Mouse (Mus musculus) MEL (cell line): Measurements from ENCODE around the gene 1110008P14Rik. TPM values are rescaled to one million over a fixed set of nuclear protein-coding genes. Genes with fewer than 3 reads are reported as not detected.

ENCODE experiments used
- DNase-seq: peaks from one replicate; pipeline ENCODE4 v3.0.0; 2011; ENCODE audit warnings: low read depth, low spot score
- H3K27ac ChIP-seq: 2 replicates; pipeline ENCODE4 v1.5.1; 2012; ENCODE audit warnings: low read depth, mild to moderate bottlenecking, control low read depth, low read length, moderate library complexity; ENCODE audit not compliant: control insufficient read depth
- H3K27me3 ChIP-seq, 2 experiments: fragments of 150-350 bp in 1 of 2; sonication (generic) in 1 of 2; 2 replicates each; pipeline ENCODE4 v1.6.1; 2012; ENCODE audit warnings: low read length in 2 of 2, mild to moderate bottlenecking in 2 of 2, improper control_type of control experiment in 1 of 2, moderate library complexity in 1 of 2; ENCODE audit not compliant: insufficient read depth in 2 of 2, control insufficient read depth in 1 of 2
- H3K36me3 ChIP-seq, 2 experiments: 2 replicates each; pipeline ENCODE4 v1.6.1; 2012 to 2014; ENCODE audit warnings: low read length in 2 of 2, improper control_type of control experiment in 1 of 2, inconsistent platforms in 1 of 2, mild to moderate bottlenecking in 1 of 2; ENCODE audit not compliant: insufficient read depth in 2 of 2, control insufficient read depth in 1 of 2
- H3K4me1 ChIP-seq, 2 experiments: fragments of 150-350 bp in 1 of 2; sonication (generic) in 1 of 2; 2 replicates each; pipeline ENCODE4 v1.6.1; 2012; ENCODE audit warnings: low read length in 2 of 2, improper control_type of control experiment in 1 of 2, mild to moderate bottlenecking in 1 of 2; ENCODE audit not compliant: insufficient read depth in 2 of 2, control insufficient read depth in 1 of 2
- H3K4me3 ChIP-seq, 2 experiments: fragments of 150-350 bp in 1 of 2; sonication (generic) in 1 of 2; 2 replicates each; pipeline ENCODE4 v1.5.1; 2012; ENCODE audit warnings: low read depth in 2 of 2, low read length in 2 of 2, mild to moderate bottlenecking in 2 of 2, moderate library complexity in 2 of 2, control low read depth in 1 of 2, improper control_type of control experiment in 1 of 2; ENCODE audit not compliant: control insufficient read depth in 1 of 2, insufficient read depth in 1 of 2
- H3K79me2 ChIP-seq: 2 replicates; pipeline ENCODE4 v1.6.1; 2012; ENCODE audit warnings: mild to moderate bottlenecking, low read length, moderate library complexity; ENCODE audit not compliant: control insufficient read depth, poor library complexity, insufficient read depth
- H3K9ac ChIP-seq: 2 replicates; pipeline ENCODE4 v1.6.1; 2012; ENCODE audit warnings: low read depth, mild to moderate bottlenecking, control low read depth, low read length, moderate library complexity; ENCODE audit not compliant: control insufficient read depth, poor library complexity, severe bottlenecking
- H3K9me3 ChIP-seq: fragments of 150-350 bp; sonication (generic); replicated peaks from 2 replicates; pipeline ENCODE4 v1.6.1; 2012; ENCODE audit warnings: mild to moderate bottlenecking, low read length, improper control_type of control experiment, moderate library complexity; ENCODE audit not compliant: insufficient read depth
- BHLHE40 ChIP-seq: IDR thresholded peaks from 2 replicates; pipeline ENCODE4 v1.6.1; 2012; ENCODE audit warnings: low read depth, mild to moderate bottlenecking, inconsistent platforms, low read length, improper control_type of control experiment, borderline replicate concordance
- CHD1 ChIP-seq: IDR thresholded peaks from 2 replicates; pipeline ENCODE4 v1.6.1; 2012; ENCODE audit warnings: low read depth, mild to moderate bottlenecking, inconsistent platforms, low read length, improper control_type of control experiment
- CHD2 ChIP-seq: IDR thresholded peaks from 2 replicates; pipeline ENCODE4 v1.6.1; 2011; ENCODE audit warnings: low read length, improper control_type of control experiment
- CTCF ChIP-seq, 3 experiments: IDR thresholded peaks in 2 of 3; conservative IDR thresholded peaks in 1 of 3; 2 replicates each; pipeline ENCODE4 v1.5.1; 2011 to 2012; ENCODE audit warnings: low read length in 3 of 3, low read depth in 2 of 3, mild to moderate bottlenecking in 2 of 3, improper control_type of control experiment in 1 of 3, inconsistent platforms in 1 of 3, mixed read lengths in 1 of 3, moderate library complexity in 1 of 3; ENCODE audit not compliant: control insufficient read depth in 1 of 3, insufficient read depth in 1 of 3, poor library complexity in 1 of 3, severe bottlenecking in 1 of 3
- E2F4 ChIP-seq: IDR thresholded peaks from 2 replicates; pipeline ENCODE4 v1.6.1; 2011; ENCODE audit warnings: low read depth, low read length, improper control_type of control experiment, borderline replicate concordance
- ELF1 ChIP-seq: IDR thresholded peaks from 2 replicates; pipeline ENCODE4 v1.6.1; 2014; ENCODE audit warnings: low read depth, mild to moderate bottlenecking, inconsistent platforms, low read length, improper control_type of control experiment, moderate library complexity
- EP300 ChIP-seq, 2 experiments: IDR thresholded peaks; 2 replicates each; pipeline ENCODE4 v1.6.1; 2011; ENCODE audit warnings: improper control_type of control experiment in 2 of 2, low read length in 2 of 2, low read depth in 1 of 2, mild to moderate bottlenecking in 1 of 2
- ETS1 ChIP-seq: IDR thresholded peaks from 2 replicates; pipeline ENCODE4 v1.6.1; 2012; ENCODE audit warnings: low read depth, mild to moderate bottlenecking, inconsistent platforms, low read length, improper control_type of control experiment, moderate library complexity
- GATA1 ChIP-seq: IDR thresholded peaks from 2 replicates; pipeline ENCODE4 v1.6.1; 2011; ENCODE audit warnings: low read depth, low read length, improper control_type of control experiment
- HCFC1 ChIP-seq: IDR thresholded peaks from 2 replicates; pipeline ENCODE4 v1.6.1; 2012; ENCODE audit warnings: low read depth, mild to moderate bottlenecking, inconsistent platforms, low read length, improper control_type of control experiment, moderate library complexity
- JUND ChIP-seq: IDR thresholded peaks from 2 replicates; pipeline ENCODE4 v1.6.1; 2011; ENCODE audit warnings: low read depth, mild to moderate bottlenecking, improper control_type of control experiment, low read length
- KAT2A ChIP-seq: conservative IDR thresholded peaks from 2 replicates; pipeline ENCODE4 v1.6.1; 2012; ENCODE audit warnings: low read depth, low read length, improper control_type of control experiment, inconsistent platforms
- MAFK ChIP-seq: IDR thresholded peaks from 2 replicates; pipeline ENCODE4 v1.6.1; 2011; ENCODE audit warnings: low read depth, mild to moderate bottlenecking, low read length, improper control_type of control experiment, borderline replicate concordance
- MAX ChIP-seq: IDR thresholded peaks from 2 replicates; pipeline ENCODE4 v1.6.1; 2011; ENCODE audit warnings: low read length, improper control_type of control experiment
- MAZ ChIP-seq: IDR thresholded peaks from 2 replicates; pipeline ENCODE4 v1.6.1; 2012; ENCODE audit warnings: low read depth, mild to moderate bottlenecking, inconsistent platforms, low read length, improper control_type of control experiment
- MEF2A ChIP-seq: IDR thresholded peaks from 2 replicates; pipeline ENCODE4 v1.6.1; 2014; ENCODE audit warnings: low read depth, mild to moderate bottlenecking, inconsistent platforms, low read length, improper control_type of control experiment; ENCODE audit not compliant: poor library complexity, insufficient replicate concordance, severe bottlenecking; ENCODE audit errors: extremely low read depth
- MXI1 ChIP-seq: IDR thresholded peaks from 2 replicates; pipeline ENCODE4 v1.6.1; 2011; ENCODE audit warnings: mild to moderate bottlenecking, low read depth, low read length, improper control_type of control experiment
- MYB ChIP-seq: IDR thresholded peaks from 2 replicates; pipeline ENCODE4 v1.6.1; 2011; ENCODE audit warnings: mild to moderate bottlenecking, low read depth, low read length, improper control_type of control experiment
- MYC ChIP-seq: IDR thresholded peaks from 2 replicates; pipeline ENCODE4 v1.6.1; 2011; ENCODE audit warnings: low read depth, mild to moderate bottlenecking, low read length, improper control_type of control experiment, moderate library complexity
- NELFE ChIP-seq: IDR thresholded peaks from 2 replicates; pipeline ENCODE4 v1.6.1; 2011; ENCODE audit warnings: low read depth, low read length, improper control_type of control experiment
- NRF1 ChIP-seq: IDR thresholded peaks from 2 replicates; pipeline ENCODE4 v1.6.1; 2014; ENCODE audit warnings: low read depth, mild to moderate bottlenecking, inconsistent platforms, low read length, improper control_type of control experiment, moderate library complexity; ENCODE audit not compliant: poor library complexity, insufficient read depth, severe bottlenecking
- POLR2AphosphoS2 ChIP-seq: IDR thresholded peaks from 2 replicates; pipeline ENCODE4 v1.6.1; 2011; ENCODE audit warnings: low read length, improper control_type of control experiment
- POLR2AphosphoS5 ChIP-seq: IDR thresholded peaks from 2 replicates; pipeline ENCODE4 v1.6.1; 2012; ENCODE audit warnings: low read depth, borderline replicate concordance, mild to moderate bottlenecking, inconsistent platforms, low read length, moderate library complexity, mixed read lengths
- RAD21 ChIP-seq: IDR thresholded peaks from 2 replicates; pipeline ENCODE4 v1.6.1; 2011; ENCODE audit warnings: mild to moderate bottlenecking, low read depth, low read length, improper control_type of control experiment
- RCOR1 ChIP-seq: IDR thresholded peaks from 2 replicates; pipeline ENCODE4 v1.6.1; 2012; ENCODE audit warnings: low read depth, mild to moderate bottlenecking, inconsistent platforms, low read length, improper control_type of control experiment
- SIN3A ChIP-seq: IDR thresholded peaks from 2 replicates; pipeline ENCODE4 v1.6.1; 2012; ENCODE audit warnings: low read length, improper control_type of control experiment, inconsistent platforms
- SMC3 ChIP-seq: IDR thresholded peaks from 2 replicates; pipeline ENCODE4 v1.6.1; 2011; ENCODE audit warnings: low read depth, low read length, improper control_type of control experiment
- TAL1 ChIP-seq: IDR thresholded peaks from 2 replicates; pipeline ENCODE4 v1.6.1; 2012; ENCODE audit warnings: mild to moderate bottlenecking, inconsistent platforms, low read length, moderate library complexity, mixed read lengths
- TBP ChIP-seq: IDR thresholded peaks from 2 replicates; pipeline ENCODE4 v1.8.0; 2011; ENCODE audit warnings: low read depth, low read length, improper control_type of control experiment
- TCF12 ChIP-seq: IDR thresholded peaks from 2 replicates; pipeline ENCODE4 v1.6.1; 2014; ENCODE audit warnings: low read depth, mild to moderate bottlenecking, inconsistent platforms, low read length, improper control_type of control experiment, moderate library complexity
- UBTF ChIP-seq: IDR thresholded peaks from 2 replicates; pipeline ENCODE4 v1.6.1; 2012; ENCODE audit warnings: low read depth, mild to moderate bottlenecking, inconsistent platforms, low read length, improper control_type of control experiment, moderate library complexity, borderline replicate concordance; ENCODE audit not compliant: insufficient read depth
- USF1 ChIP-seq: IDR thresholded peaks from 2 replicates; pipeline ENCODE4 v1.6.1; 2014; ENCODE audit warnings: low read depth, mild to moderate bottlenecking, inconsistent platforms, low read length, improper control_type of control experiment, moderate library complexity
- USF2 ChIP-seq, 2 experiments: IDR thresholded peaks; 2 replicates each; pipeline ENCODE4 v1.6.1; 2011 to 2012; ENCODE audit warnings: improper control_type of control experiment in 2 of 2, low read length in 2 of 2, borderline replicate concordance in 1 of 2, inconsistent platforms in 1 of 2, low read depth in 1 of 2, mild to moderate bottlenecking in 1 of 2; ENCODE audit not compliant: insufficient read depth in 1 of 2
- ZC3H11A ChIP-seq: IDR thresholded peaks from 2 replicates; pipeline ENCODE4 v1.6.1; 2012; ENCODE audit warnings: low read depth, mild to moderate bottlenecking, inconsistent platforms, low read length, improper control_type of control experiment
- ZKSCAN1 ChIP-seq: IDR thresholded peaks from 2 replicates; pipeline ENCODE4 v1.6.1; 2012; ENCODE audit warnings: low read depth, mild to moderate bottlenecking, inconsistent platforms, low read length, improper control_type of control experiment, moderate library complexity
- ZMIZ1 ChIP-seq: IDR thresholded peaks from 2 replicates; pipeline ENCODE4 v1.6.1; 2012; ENCODE audit warnings: low read depth, mild to moderate bottlenecking, inconsistent platforms, low read length, improper control_type of control experiment, moderate library complexity
- ZNF384 ChIP-seq: IDR thresholded peaks from 2 replicates; pipeline ENCODE4 v1.6.1; 2012; ENCODE audit warnings: low read depth, mild to moderate bottlenecking, inconsistent platforms, low read length, improper control_type of control experiment
- polyA plus RNA-seq, 2 experiments: library from polyadenylated mRNA; stranded (reverse) in 1 of 2; unstranded in 1 of 2; fragments of >175 nt in 1 of 2; fragments of >200 nt in 1 of 2; gene quantifications; 2 replicates each; pipeline versions ENCODE4 v1.2.1 to v1.2.4; 2012; ENCODE audit warnings: low replicate concordance in 2 of 2, low read depth in 1 of 2; ENCODE audit not compliant: insufficient read length in 2 of 2, insufficient read depth in 1 of 2, missing spikeins in 1 of 2
- total RNA-seq: library from RNA; depleted of rRNA; stranded (reverse); fragments of 300-350 nt; gene quantifications from 2 replicates; pipeline ENCODE4 v1.2.3, GENCODE M21; 2012; rRNA removed

Gene 1110008P14Rik
- total RNA-seq (52.3 and 63.5 TPM in 2 replicates), polyA plus RNA-seq (10 to 100 TPM in 1 of 2 experiments, not detected in 1; 62.9 TPM)

GRCm38 (mm10) chr2:32381775-32382223 lies at the start of gene 1110008P14Rik:
1110008P14Rik (minus strand) TSS chr2:32381938.
- H3K4me3 ChIP-seq = peak within 1 kb of the TSS; percentile 72 to 81
- no peak within 1 kb of the TSS for H3K27ac ChIP-seq
- no peaks in the 10 kb centered on the region for H3K79me2 ChIP-seq
- H3K9me3 ChIP-seq = no peaks in the 10 kb centered on the region
- H3K9ac ChIP-seq = peak within 1 kb of the TSS; percentile 78
- H3K27me3 ChIP-seq = no peaks in the 10 kb centered on the region
- H3K36me3 ChIP-seq = no peaks in the 10 kb centered on the region; a peak in 1 of 4 replicates
- peaks cover 0 to 5% of the 10 kb centered on the region in 2 experiments; a peak in 1 of 4 replicates for H3K4me1 ChIP-seq
- peak; percentile 96 for DNase-seq
- TF ChIP-seq MAX (peak; percentile 58; the same call in 1 of the 2 replicates), SIN3A (peak; percentile 94), POLR2AphosphoS5 (no peak), CHD2 (no peak), E2F4 (no peak), CTCF (IDR thresholded peaks at IDR 0.05 in 2 of 3, conservative IDR thresholded peaks at IDR 0.05 in 1 of 3; ENCODE audit: control insufficient read depth in 1 of 3, insufficient read depth in 1 of 3, low read depth in 2 of 3, low read length in 3 of 3, poor library complexity in 1 of 3, severe bottlenecking in 1 of 3) (no peak), NRF1 (peak; percentile 62), USF2 (IDR thresholded peaks at IDR 0.05; ENCODE audit: borderline replicate concordance in 1 of 2, insufficient read depth in 1 of 2, low read depth in 1 of 2, low read length in 2 of 2) (no peak), ETS1 (peak; percentile 79), SMC3 (no peak), USF1 (peak; percentile 56), ZC3H11A (no peak), MXI1 (peak; percentile 86), RCOR1 (no peak), MAZ (peak; percentile 47; the same call in 1 of the 2 replicates), MYC (no peak), GATA1 (no peak), ZKSCAN1 (no peak), BHLHE40 (no peak), ZMIZ1 (peak; percentile 35; the same call in 1 of the 2 replicates), RAD21 (no peak), TAL1 (no peak), HCFC1 (peak; percentile 75), JUND (no peak), MAFK (no peak), ZNF384 (no peak), MYB (no peak), POLR2AphosphoS2 (no peak), TCF12 (0 out of 2 replicates have a peak, but pooled peaks have one; percentile 18), CHD1 (no peak), UBTF (no peak), KAT2A (no peak), TBP (no peak), NELFE (peak; percentile 66), ELF1 (peak; percentile 70), EP300 (IDR thresholded peaks at IDR 0.05; ENCODE audit: low read depth in 1 of 2, low read length in 2 of 2) (no peak), MEF2A (no peak)
